Mouse (Mus musculus) cerebellum, adult 2 months (tissue): ENCODE measurements around the gene Nicn1. TPM values are rescaled to one million over a fixed set of nuclear protein-coding genes. Genes with fewer than 3 reads are reported as not detected.
"Not testable (repeated sequence)": the region's sequence is repeated elsewhere in the genome, so short reads cannot be mapped to it uniquely, and the experiment has no call there.

Experiments
- DNase-seq, 2 experiments: peaks; one replicate each; pipeline ENCODE4 v3.0.0; 2021
- H3K27ac ChIP-seq: fragments of 200-500 bp; 2 replicates; pipeline ENCODE4 v1.5.1; 2012; ENCODE audit warnings: low read length, control low read depth, inconsistent platforms; ENCODE audit not compliant: insufficient read depth
- H3K27me3 ChIP-seq: fragments of 200-500 bp; 2 replicates; pipeline ENCODE4 v1.6.1; 2012; ENCODE audit warnings: inconsistent platforms, mild to moderate bottlenecking, low read length, moderate library complexity; ENCODE audit not compliant: control insufficient read depth, insufficient read depth
- H3K4me1 ChIP-seq: fragments of 200-500 bp; 2 replicates; pipeline ENCODE4 v1.6.1; 2011; ENCODE audit warnings: low read length; ENCODE audit not compliant: control insufficient read depth, insufficient read depth
- H3K4me3 ChIP-seq: fragments of 200-500 bp; replicated peaks from 2 replicates; pipeline ENCODE3; 2011; ENCODE audit warnings: mild to moderate bottlenecking, low read depth, low read length, control low read depth; ENCODE audit not compliant: insufficient read depth
- CTCF ChIP-seq: fragments of 200-500 bp; IDR thresholded peaks from 2 replicates; pipeline ENCODE4 v1.5.1; 2011; ENCODE audit warnings: low read depth, mild to moderate bottlenecking, control low read depth, low read length, moderate library complexity, borderline replicate concordance; ENCODE audit not compliant: insufficient read depth
- POLR2A ChIP-seq: fragments of 200-500 bp; IDR thresholded peaks from 2 replicates; pipeline ENCODE4 v1.6.1; 2011; ENCODE audit warnings: low read length, control low read depth, borderline replicate concordance; ENCODE audit not compliant: insufficient read depth
- whole genome bisulfite sequencing: fragments of 180-500 bp; shearing (Covaris S2); methylation state at CpG from one replicate; pipeline ENCODE4 v1.1.7; 2018; 5-methylcytosine and 5-hydroxymethylcytosine counted together
- polyA plus RNA-seq: library from polyadenylated mRNA; depleted of rRNA; stranded (reverse); fragments of >200 nt; gene quantifications from 2 replicates; pipeline ENCODE4 v1.2.3, GENCODE M21; 2012

Nicn1 gene
- polyA plus RNA-seq, 1 experiment, result 97.5 TPM

GRCm38 (mm10) chr9:108305170-108305569 lies 14.9 kb downstream of the Nicn1 start:
- no peaks in the 10 kb centered on the region for H3K27me3 ChIP-seq
- H3K27ac ChIP-seq, result peak overlapping the region; percentile 69
- TF ChIP-seq CTCF (no peak), POLR2A (no peak)
- peaks cover 5% of the 10 kb centered on the region; the same call in 1 of the 2 replicates for H3K4me1 ChIP-seq
- 0% methylated on average over 1 of the region's 1 CpGs for WGBS
- DNase-seq, result no peak
- peak overlapping the region; percentile 86 for H3K4me3 ChIP-seq

DNA sequence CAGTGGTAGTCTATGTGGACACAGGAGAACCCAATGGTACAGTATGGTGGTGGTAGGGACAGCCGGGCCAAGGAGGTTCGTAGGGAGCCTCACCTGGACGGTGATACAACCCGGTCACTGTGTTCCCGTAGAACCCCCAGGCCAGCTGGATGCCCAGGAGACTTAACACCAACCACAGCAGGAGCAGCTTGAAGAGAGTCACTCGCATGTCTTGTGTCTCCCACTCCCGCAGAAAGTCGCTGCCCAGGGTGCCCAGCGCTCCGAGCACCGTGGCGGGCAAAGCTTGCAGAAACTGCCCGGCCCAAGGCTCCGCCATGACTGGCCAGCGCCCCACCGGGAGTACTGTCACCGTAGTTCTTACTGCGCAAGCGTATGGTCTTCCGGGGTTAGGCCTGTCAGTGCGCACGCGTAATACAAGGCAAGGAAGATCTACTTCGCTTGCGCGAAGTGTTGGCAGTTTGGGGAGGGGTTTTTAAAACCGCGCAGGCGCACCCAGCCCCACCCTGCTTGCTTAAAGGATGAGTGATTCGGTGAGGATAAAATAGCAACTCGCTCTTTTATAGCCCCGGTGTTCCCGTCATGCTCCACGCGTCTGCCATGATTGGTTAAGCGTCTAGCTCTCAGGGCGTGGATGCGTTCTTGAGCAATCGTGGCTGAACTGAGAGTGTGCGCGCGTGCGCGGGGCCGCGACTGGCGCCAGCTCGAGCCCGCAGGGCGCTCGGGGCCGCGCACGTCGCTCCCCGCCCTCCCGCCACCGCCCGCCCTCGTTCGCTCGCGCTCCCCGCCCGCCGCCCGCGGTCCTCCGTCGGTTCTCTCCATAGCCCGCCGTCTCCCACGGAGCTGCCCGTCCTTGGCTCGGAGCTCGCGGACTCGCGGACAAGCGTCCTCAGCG lies 15.6 kb downstream of the Nicn1 start, which contains the start of the genes Rhoa and Tcta:
Gene Rhoa, plus strand, starts transcription at position 501 of the 892 bp plus-strand sequence.
Gene Tcta, minus strand, starts transcription at position 532 of the 892 bp plus-strand sequence.
- WGBS, result 0% methylated on average over 80 of the region's 81 CpGs
- no peak for TF ChIP-seq CTCF
- TF ChIP-seq POLR2A, result peak; percentile 96
- peaks cover 5% of the 10 kb centered on the region; the same call in 1 of the 2 replicates for H3K4me1 ChIP-seq
- DNase-seq, result peak; percentile 98 to 100
- H3K27me3 ChIP-seq, result no peaks in the 10 kb centered on the region
- peak within 1 kb of the TSS; percentile 84 for H3K27ac ChIP-seq
- H3K4me3 ChIP-seq, result peak within 1 kb of the TSS; percentile 97

DNA sequence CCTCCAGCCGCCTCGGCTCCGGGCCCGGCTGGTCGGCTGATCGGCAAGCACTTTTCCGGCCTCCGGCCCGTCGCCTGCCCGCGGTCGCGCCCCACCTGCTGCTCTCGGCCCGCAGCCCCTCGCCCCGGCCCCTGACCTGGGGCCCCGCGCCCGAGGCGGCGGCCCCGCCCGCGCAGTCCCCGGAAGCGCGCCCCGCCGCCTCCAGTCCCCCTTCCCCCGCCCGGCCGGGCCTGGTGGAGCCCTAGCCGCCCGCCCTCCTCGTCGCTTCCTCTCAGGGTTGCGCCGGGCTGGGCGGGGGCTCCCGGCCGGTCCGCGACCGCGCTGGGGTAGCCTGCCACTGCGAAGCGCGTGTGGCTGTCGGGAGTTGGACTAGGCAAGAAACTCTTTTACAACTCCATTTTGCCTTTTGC lies 16.3 kb downstream of the Nicn1 start:
- Histone ChIP-seq H3K27ac (peak overlapping the region; percentile 84), H3K27me3 (no peaks in the 10 kb centered on the region), H3K4me3 (peak overlapping the region; percentile 97), H3K4me1 (peaks cover 5% of the 10 kb centered on the region; the same call in 1 of the 2 replicates)
- WGBS, result under 1% methylated on average over 44 of the region's 51 CpGs
- peak in 1 of 2 experiments; percentile 76 for DNase-seq
- TF ChIP-seq CTCF, result no peak
- TF ChIP-seq POLR2A, result no peak

DNA sequence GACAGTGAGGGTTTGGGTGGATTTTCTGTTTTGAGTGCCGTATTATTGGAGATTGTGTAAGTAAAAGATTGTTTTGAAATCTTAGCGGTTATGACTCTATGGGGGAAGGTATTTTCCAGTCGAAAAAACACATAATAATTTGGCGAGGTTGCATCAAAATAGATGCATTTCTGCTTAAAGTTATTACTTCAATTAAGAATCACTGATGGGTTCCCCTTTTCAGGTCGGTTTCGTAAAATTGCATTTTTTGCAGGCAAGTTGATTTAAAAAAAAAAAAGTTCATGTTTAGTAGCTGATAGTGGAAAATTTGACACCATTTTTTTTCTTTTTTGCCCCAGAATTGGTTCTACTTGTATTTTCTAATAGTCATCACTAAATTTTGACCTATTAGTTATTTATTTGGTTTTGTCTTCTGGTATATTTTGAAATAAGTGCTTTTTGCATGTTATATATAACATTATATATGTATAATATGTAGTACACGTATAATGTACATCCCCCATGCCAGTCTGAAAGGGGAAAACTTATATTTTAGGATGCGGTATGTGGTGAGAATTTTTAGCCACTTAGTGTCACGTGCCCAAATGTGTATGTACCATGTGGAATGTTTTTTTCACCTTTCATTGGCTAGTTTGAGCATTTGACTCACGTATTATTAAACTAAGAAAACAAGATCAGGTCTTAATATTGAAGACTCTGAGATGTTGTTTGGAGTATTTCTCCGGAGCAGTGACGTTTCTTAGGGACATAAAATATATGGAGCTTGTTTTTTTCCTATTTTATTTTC lies 17.0 kb downstream of the Nicn1 start:
- 3% methylated on average over 12 of the region's 12 CpGs for WGBS
- Histone ChIP-seq H3K4me1 (peaks cover 5% of the 10 kb centered on the region; the same call in 1 of the 2 replicates), H3K27ac (no peak overlapping the region; the same call in 1 of the 2 replicates), H3K27me3 (no peaks in the 10 kb centered on the region), H3K4me3 (peak overlapping the region; percentile 97)
- DNase-seq, result no peak
- TF ChIP-seq CTCF, result no peak
- no peak for TF ChIP-seq POLR2A

DNA sequence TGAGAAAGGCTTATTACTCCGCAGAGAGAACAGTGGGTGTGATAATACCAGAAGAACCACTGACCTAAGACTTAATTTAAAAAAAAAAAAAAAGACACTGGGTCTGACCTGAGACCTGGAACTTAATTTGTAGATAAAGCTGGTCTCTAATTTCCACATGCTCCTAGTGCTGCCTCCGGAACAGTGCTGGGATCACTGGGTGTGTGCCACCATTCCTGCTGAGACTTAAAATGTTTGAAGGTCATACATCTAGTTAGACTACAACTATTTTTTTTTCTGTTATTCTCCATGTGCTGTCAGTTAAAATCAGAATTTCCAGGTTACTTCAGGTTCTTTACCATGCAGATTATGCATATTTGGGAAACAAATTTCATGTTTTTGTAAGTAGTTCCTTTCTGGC lies 17.9 kb downstream of the Nicn1 start:
- peaks cover 5% of the 10 kb centered on the region; the same call in 1 of the 2 replicates for H3K4me1 ChIP-seq
- H3K27me3 ChIP-seq, result no peaks in the 10 kb centered on the region
- no peak overlapping the region for H3K27ac ChIP-seq
- H3K4me3 ChIP-seq, result peak overlapping the region; percentile 26
- 5% methylated on average over 2 of the region's 2 CpGs for WGBS
- TF ChIP-seq CTCF, result no peak
- no peak for TF ChIP-seq POLR2A
- DNase-seq, result no peak

- Histone ChIP-seq H3K4me1 (no peaks in the 10 kb centered on the region), H3K4me3 (no peak overlapping the region), H3K27me3 (no peaks in the 10 kb centered on the region), H3K27ac (no peak overlapping the region)
- no peak for TF ChIP-seq POLR2A
- no peak for TF ChIP-seq CTCF
- DNase-seq, result no peak
- WGBS, result 95% methylated on average over 3 of the region's 3 CpGs
Measured at GRCm38 (mm10) chr9:108317572-108317971, 27.3 kb downstream of the Nicn1 start.

DNA sequence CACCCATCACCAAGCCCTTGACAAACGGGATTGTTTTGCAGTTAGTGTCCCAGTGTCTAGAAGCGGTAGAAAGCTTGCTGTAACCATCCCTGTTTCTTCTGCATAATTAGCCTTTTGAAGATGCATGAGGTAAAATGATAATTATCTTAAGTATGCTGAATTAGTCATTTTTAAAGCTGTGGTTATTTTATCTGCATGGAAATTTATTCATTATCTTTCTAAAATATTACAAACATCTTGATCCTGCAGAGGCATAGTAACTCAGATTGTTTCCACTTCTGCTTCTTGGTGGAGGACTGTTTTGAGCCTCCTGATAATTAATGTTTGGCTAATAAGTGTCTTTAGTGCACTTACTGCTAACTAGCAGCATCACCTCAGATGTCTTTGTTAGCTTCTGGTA lies 28.2 kb downstream of the Nicn1 start:
- WGBS, result 46% methylated on average over 2 of the region's 2 CpGs
- Histone ChIP-seq H3K4me1 (no peaks in the 10 kb centered on the region), H3K27ac (no peak overlapping the region), H3K4me3 (no peak overlapping the region), H3K27me3 (no peaks in the 10 kb centered on the region)
- TF ChIP-seq POLR2A (no peak), CTCF (no peak)
- DNase-seq, result no peak

DNA sequence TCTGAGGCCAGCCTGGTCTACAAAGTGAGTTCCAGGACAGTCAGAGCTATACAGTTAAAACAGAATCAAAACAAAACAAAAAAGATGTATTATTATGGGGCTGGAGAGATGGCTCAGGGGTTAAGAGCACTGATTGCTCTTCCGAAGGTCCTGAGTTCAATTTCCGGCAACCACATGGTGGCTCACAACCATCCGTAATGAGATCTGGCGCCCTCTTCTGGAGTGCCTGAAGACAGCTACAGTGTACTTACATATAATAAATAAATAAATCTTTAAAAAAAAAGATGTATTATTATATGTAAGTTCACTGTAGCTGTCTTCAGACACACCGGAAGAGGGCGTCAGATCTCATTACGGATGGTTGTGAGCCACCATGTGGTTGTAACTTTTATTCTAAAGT lies 31.8 kb downstream of the Nicn1 start:
- H3K27me3 ChIP-seq, DNase-seq, H3K4me3 ChIP-seq, H3K27ac ChIP-seq, H3K4me1 ChIP-seq: not testable (repeated sequence)
- 92% methylated on average over 7 of the region's 7 CpGs for WGBS
